Mouse (Mus musculus): Measurements from ENCODE around the gene Btn1a1.

Gene Btn1a1

GRCm38 (mm10) chr13:23491990-23492389 lies 26.3 kb upstream of the Btn1a1 start:
- in situ Hi-C loops (cut with MboI; ENCODE audit: low pct_unique_long_range_greater_than_20kb in 1 of 2, low sequenced_read_pairs in 2 of 2, unreplicated experiment in 1 of 2) = no loop called here

DNA sequence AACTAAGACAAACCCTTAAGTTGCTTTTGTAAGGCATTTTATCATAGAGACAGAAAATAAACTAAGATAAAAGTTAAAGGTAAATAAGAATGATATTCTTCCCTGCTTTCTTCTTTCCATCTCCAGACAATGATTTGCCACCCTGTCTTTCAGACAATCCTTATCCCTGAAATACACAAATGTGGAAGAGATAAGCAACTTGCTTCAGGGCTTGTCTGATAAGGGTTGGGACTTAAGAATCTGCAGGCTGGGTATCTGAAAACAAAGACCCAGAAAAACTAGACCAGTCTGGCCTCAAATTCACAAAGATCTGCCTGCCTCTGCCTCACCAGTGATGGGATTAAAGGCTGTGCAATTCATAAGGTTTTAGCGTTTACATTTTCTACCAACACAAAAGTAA lies 25.6 kb upstream of the Btn1a1 start:
- in situ Hi-C loops (cut with MboI; ENCODE audit: low pct_unique_long_range_greater_than_20kb in 1 of 2, low sequenced_read_pairs in 2 of 2, unreplicated experiment in 1 of 2) = no loop called here

- in situ Hi-C loops (cut with MboI; ENCODE audit: low pct_unique_long_range_greater_than_20kb in 1 of 2, low sequenced_read_pairs in 2 of 2, unreplicated experiment in 1 of 2) = no loop called here
Observed at GRCm38 (mm10) chr13:23490863-23491262, 25.2 kb upstream of the Btn1a1 start.

DNA sequence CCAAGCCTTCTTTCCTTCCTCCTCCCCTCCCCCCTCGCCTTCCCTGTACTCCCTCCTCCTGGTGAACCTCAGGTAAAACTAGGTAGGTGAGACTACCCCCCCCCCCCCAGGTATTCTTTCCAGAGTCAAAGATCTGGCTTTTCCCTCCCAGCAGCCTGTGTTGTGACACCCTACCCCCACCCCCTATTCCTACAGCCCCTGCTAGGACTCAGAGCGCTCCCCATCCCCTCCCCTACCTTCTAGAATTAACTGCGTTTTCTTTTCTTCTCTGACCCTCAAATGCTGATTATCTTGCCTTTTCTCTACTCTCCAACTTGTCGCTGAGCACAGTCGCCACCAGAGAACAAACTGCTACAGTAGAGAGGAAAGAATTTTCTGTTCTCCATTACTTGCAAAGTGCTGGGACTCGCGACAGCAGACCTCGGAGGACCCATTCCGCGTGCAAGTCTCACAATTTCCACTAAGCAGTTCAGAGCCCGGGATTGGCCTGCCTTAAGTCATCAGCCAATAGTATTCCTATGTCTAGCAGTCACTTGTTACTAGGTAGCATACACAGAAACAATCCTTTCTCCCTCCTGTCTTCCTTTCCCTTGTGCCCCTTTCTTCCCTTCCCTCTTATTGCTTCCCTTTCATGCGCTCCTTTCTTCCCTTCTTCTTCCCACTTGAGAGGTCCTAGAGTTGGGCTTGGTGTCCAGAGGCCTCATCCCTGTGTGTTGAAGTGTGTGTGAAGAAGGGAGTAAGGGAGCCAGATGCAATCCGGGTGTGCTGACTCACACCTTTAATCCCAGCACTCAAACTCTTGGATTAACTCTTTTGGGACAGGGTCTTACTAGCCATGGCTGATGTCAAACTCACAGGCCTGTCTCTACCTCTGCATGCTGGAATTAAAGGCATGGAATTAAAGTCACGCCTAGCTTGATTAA lies 23.0 kb upstream of the Btn1a1 start, which contains the start of gene Btn2a2:
TSS of gene Btn2a2 (minus strand) at position 458 of the 923 bp plus-strand sequence.
- in situ Hi-C loops (cut with MboI; ENCODE audit: low pct_unique_long_range_greater_than_20kb in 1 of 2, low sequenced_read_pairs in 2 of 2, unreplicated experiment in 1 of 2) = no loop called here

DNA sequence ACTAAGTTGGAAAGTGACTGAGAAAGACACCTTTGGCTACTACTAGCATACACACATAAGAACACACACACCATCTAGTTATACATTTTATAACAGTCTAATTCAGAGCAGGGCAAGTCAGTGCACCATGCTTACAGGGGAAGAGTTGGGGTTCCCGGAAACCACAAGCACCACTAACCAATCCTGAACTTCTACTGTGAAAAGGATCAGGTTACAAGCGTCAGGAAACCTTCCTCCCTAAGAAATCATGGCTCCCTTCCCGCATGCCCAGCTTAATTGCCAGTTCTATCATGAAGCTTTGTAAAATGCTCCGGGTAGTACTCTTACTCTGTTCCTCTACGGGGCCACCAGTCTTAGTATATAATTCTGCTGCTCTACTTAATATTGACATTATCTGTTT lies 19.6 kb upstream of the Btn1a1 start:
- in situ Hi-C loops (cut with MboI; ENCODE audit: low pct_unique_long_range_greater_than_20kb in 1 of 2, low sequenced_read_pairs in 2 of 2, unreplicated experiment in 1 of 2) = no loop called here

GRCm38 (mm10) chr13:23483153-23483552 lies 17.5 kb upstream of the Btn1a1 start:
- in situ Hi-C loops (cut with MboI; ENCODE audit: low pct_unique_long_range_greater_than_20kb in 1 of 2, low sequenced_read_pairs in 2 of 2, unreplicated experiment in 1 of 2) = no loop called here

GRCm38 (mm10) chr13:23475658-23476057 lies 10.0 kb upstream of the Btn1a1 start:
- in situ Hi-C loops (cut with MboI; ENCODE audit: low pct_unique_long_range_greater_than_20kb in 1 of 2, low sequenced_read_pairs in 2 of 2, unreplicated experiment in 1 of 2) = no loop called here

GRCm38 (mm10) chr13:23466911-23467310 lies 1.2 kb upstream of the Btn1a1 start:
- in situ Hi-C loops (cut with MboI; ENCODE audit: low pct_unique_long_range_greater_than_20kb in 1 of 2, low sequenced_read_pairs in 2 of 2, unreplicated experiment in 1 of 2) = no loop called here

DNA sequence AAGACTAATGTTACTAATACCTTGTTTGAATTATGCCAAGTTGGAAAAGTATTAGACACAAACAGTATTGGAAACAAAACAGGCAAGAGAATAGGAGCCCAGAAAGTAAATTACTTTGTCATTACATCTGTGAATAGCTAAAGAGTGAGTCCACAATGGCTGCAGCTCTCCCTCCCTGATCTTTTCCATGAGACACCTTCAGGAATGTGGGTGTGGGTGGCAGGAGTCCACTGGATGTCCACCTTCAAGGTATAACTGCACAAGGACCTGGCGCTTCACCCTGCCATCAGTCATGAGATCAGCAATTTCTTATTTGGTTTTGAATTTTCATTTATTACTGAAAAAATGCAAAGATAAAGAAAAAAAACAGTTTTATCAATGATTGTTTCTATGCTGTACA lies 605 bp upstream of the Btn1a1 start:
- in situ Hi-C loops (cut with MboI; ENCODE audit: low pct_unique_long_range_greater_than_20kb in 1 of 2, low sequenced_read_pairs in 2 of 2, unreplicated experiment in 1 of 2) = no loop called here

DNA sequence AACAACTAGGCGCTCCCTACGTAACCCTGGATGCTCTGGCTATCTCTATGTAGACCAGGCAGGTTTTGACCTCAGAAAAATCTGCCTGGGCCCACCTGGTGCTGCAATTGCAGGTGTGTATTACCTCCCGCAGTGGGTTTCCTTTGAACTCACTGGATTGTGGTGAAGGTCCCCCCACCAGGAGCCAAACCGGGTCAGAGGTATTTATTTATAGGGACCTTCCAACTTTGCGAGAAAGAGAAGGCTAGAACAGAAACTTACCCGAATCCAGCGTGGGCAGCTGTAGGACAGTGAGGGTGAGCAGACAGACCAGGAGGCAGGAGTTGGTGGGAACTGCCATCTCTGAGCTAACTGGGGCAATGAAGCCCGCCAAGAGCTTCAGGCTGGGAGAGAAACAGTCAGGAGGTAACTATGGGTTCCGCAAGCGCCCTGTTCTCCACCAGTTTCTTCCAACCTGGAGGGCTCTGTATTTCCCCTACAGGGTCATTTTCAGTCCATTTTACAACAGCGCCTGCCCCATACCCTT lies 797 bp downstream of the Btn1a1 start:
- in situ Hi-C loops (cut with MboI; ENCODE audit: low pct_unique_long_range_greater_than_20kb in 1 of 2, low sequenced_read_pairs in 2 of 2, unreplicated experiment in 1 of 2) = no loop called here

DNA sequence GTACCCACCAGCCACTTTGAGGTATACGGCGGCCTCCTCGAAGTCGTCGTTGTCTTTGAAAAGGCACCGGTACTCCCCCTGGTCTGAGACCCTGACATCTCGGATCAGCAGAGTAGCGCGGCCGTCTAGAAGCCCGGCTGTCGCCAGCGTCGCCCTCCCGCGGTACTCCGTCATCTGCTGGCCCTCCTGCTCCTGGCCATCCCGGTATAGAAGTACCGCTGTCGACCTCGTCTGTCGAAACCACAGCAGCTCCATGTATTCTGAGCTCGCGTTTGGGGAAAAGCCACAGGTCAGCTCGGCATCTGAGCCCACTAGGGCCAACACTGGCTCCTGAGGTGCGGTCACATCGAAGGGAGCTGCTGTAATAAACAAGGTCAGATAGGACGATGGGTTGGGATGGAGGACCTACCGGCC lies 1.5 kb downstream of the Btn1a1 start:
- in situ Hi-C loops (cut with MboI; ENCODE audit: low pct_unique_long_range_greater_than_20kb in 1 of 2, low sequenced_read_pairs in 2 of 2, unreplicated experiment in 1 of 2) = no loop called here

- in situ Hi-C loops (cut with MboI; ENCODE audit: low pct_unique_long_range_greater_than_20kb in 1 of 2, low sequenced_read_pairs in 2 of 2, unreplicated experiment in 1 of 2) = no loop called here
Observed at GRCm38 (mm10) chr13:23463381-23464223, 2.1 kb downstream of the Btn1a1 start.

DNA sequence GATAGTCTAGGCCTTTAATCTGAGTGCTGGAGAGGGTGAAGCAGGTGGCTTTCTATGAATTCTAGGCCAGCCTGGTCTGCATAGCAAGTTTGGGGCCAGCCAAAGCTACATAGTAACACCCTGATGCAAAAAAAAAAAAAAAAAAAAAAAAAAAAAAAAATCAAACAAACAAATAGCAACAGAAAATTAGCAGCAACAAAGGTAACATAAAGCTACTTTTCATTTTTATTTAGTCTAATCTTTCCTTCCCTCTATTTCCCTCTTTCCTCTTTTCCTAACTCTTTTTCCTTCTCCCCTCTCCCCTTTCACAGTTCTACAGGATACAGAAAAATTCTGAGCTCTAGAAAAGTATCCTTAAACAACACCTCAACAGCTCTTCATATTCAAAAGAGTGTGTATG lies 3.0 kb downstream of the Btn1a1 start:
- in situ Hi-C loops (cut with MboI; ENCODE audit: low pct_unique_long_range_greater_than_20kb in 1 of 2, low sequenced_read_pairs in 2 of 2, unreplicated experiment in 1 of 2) = no loop called here

GRCm38 (mm10) chr13:23462063-23462462 lies 3.6 kb downstream of the Btn1a1 start:
- in situ Hi-C loops (cut with MboI; ENCODE audit: low pct_unique_long_range_greater_than_20kb in 1 of 2, low sequenced_read_pairs in 2 of 2, unreplicated experiment in 1 of 2) = no loop called here

DNA sequence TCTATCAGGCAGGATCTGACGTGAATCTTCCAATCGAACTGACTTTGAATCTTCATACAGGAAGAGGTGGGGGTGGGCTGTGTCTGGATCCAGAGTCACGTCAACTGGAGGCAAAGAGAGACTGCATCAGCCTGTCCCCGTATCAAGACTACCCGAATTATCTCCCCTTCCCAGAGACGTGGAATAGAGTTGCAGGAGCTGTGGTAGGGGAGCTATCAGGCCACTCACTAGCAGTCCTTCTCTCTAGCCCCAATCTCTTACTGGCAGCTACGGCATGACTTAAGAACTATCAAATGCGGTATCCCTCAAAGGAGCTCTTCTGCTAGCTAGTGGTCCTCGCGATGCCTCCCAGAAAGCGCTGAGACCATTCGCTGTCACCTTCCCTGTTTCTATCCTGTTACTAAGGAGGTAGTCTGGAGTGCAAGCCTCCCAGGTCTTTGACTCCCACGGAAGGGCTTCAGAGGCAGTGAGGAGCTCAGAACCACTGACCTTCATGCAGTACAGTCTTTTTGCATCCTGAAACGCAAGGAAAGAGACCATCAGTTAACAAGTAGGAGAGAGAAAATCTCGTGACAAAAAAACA lies 6.3 kb downstream of the Btn1a1 start:
- in situ Hi-C loops (cut with MboI; ENCODE audit: low pct_unique_long_range_greater_than_20kb in 1 of 2, low sequenced_read_pairs in 2 of 2, unreplicated experiment in 1 of 2) = loop anchor here (10.0 kb wide), 1 partner anchor 45 kb away; no protein-coding TSS in a partner anchor

DNA sequence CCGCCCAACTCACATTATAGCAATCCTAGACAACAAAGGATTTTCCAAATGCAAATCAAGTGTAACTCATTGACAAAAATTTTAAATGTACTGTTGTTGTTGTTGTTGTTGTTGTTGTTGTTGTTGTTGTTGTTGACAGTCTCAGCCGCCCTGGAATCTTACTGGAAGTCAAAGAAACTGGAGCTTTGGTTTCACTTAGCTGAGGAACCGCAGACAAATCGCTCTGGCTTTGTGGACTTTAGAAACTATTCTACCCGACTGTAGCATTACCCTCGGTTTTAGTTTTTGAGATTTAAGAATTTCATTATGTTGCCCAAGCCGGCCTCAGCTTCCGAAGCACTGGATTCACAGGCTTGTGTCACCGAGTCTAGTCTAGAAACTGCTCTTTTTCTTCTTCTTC lies 11.8 kb downstream of the Btn1a1 start:
- in situ Hi-C loops (cut with MboI; ENCODE audit: low pct_unique_long_range_greater_than_20kb in 1 of 2, low sequenced_read_pairs in 2 of 2, unreplicated experiment in 1 of 2) = loop anchor here (10.0 kb wide), 1 partner anchor 51 kb away; no protein-coding TSS in a partner anchor

- in situ Hi-C loops (cut with MboI; ENCODE audit: low pct_unique_long_range_greater_than_20kb in 1 of 2, low sequenced_read_pairs in 2 of 2, unreplicated experiment in 1 of 2) = loop anchor here (10.0 kb wide), 1 partner anchor 51 kb away; no protein-coding TSS in a partner anchor
Observed at GRCm38 (mm10) chr13:23453362-23453862, 12.3 kb downstream of the Btn1a1 start.

GRCm38 (mm10) chr13:23450398-23450797 lies 15.3 kb downstream of the Btn1a1 start:
- in situ Hi-C loops (cut with MboI; ENCODE audit: low pct_unique_long_range_greater_than_20kb in 1 of 2, low sequenced_read_pairs in 2 of 2, unreplicated experiment in 1 of 2) = loop anchor here (10.0 kb wide), 1 partner anchor 54 kb away; no protein-coding TSS in a partner anchor
